Mouse (Mus musculus) heart, embryonic 15.5 days (tissue): Measurements from ENCODE around the gene Fgf7. TPM values are rescaled to one million over a fixed set of nuclear protein-coding genes. Genes with fewer than 3 reads are reported as not detected.

ENCODE experiments used
- polyA plus RNA-seq: library from polyadenylated mRNA; unstranded; fragments of >200 nt; fragmentation: Nextera tagmentation; extraction: Ambion mirVana; gene quantifications from 2 replicates; pipeline ENCODE4 v1.2.1, GENCODE M21; 2015

Fgf7 gene
- polyA plus RNA-seq, 1 experiment from 2014 or later: 1.2 TPM

Other genes starting within 250 kb of the Fgf7 start
- 26.8 and 32.0 TPM in 2 replicates for gene Galk2, start 175.5 kb upstream of the Fgf7 start, polyA plus RNA-seq
- gene Cops2, start 175.5 kb upstream of the Fgf7 start, polyA plus RNA-seq: 53.2 and 57.0 TPM in 2 replicates
- gene Fam227b, start 117.3 kb downstream of the Fgf7 start, polyA plus RNA-seq: not detected in 2 replicates
- gene Dtwd1, start 117.5 kb downstream of the Fgf7 start, polyA plus RNA-seq: 15.2 and 17.1 TPM in 2 replicates
- gene Gm17555, start 180.4 kb downstream of the Fgf7 start, polyA plus RNA-seq: not detected in 2 replicates